Mouse (Mus musculus) layer of hippocampus, adult 2 months (tissue): ENCODE data around the gene Ube3b. TPM values are rescaled to one million over a fixed set of nuclear protein-coding genes. Genes with fewer than 3 reads are reported as not detected.
A peak's percentile ranks its signal among the peaks of the same experiment; 100 is the strongest.

Experiments used
- DNase-seq, 2 experiments: peaks; one replicate each; pipeline ENCODE4 v3.0.0; 2022; ENCODE audit warnings: low spot score in 2 of 2
- H3K27ac ChIP-seq: fragments of 200-600 bp; 2 replicates; pipeline ENCODE4 v1.8.1; 2022
- H3K4me3 ChIP-seq: fragments of 200-600 bp; 2 replicates; pipeline ENCODE4 v1.8.1; 2022; ENCODE audit warnings: mild to moderate bottlenecking
- CTCF ChIP-seq: fragments of 200-600 bp; conservative IDR thresholded peaks from 2 replicates; pipeline ENCODE4 v1.8.1; 2022; ENCODE audit warnings: antibody characterized with exemption, mild to moderate bottlenecking, moderate library complexity
- total RNA-seq, 2 experiments: library from RNA; stranded (reverse); gene quantifications; 2 replicates each; pipeline ENCODE4 v1.2.3; 2021

Ube3b gene
- total RNA-seq, 2 experiments from 2014 or later: 80.8 to 85.6 TPM

DNA sequence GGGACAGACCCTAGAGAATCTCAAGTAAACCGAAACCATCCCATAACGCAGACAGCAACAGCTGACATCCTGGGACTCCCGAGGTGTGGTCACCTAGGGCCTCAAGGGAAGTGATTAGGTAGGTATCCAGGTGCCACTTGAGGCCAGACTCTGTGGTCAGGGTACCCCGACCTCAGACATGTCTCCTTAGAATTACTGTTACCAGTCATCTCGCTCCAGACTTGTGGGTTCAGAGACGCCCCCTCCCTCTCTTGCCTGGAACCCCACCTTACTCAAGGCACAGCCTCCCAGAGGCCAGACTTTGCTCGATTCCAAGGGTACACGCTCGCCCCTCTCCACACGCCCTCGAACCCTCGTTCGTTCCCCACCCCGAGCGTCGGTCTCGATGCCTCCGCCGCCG is 644 bp upstream of the Ube3b start:
- peak overlapping the region; percentile 97 for H3K27ac ChIP-seq
- no peak for TF ChIP-seq CTCF
- peak overlapping the region; percentile 82 for H3K4me3 ChIP-seq
- no peak for DNase-seq

GRCm38 (mm10) chr5:114381013-114381351 is 575 bp downstream of the Ube3b start:
- no peak for TF ChIP-seq CTCF
- DNase-seq: no peak
- Histone ChIP-seq H3K27ac (peak overlapping the region; percentile 97), H3K4me3 (peak overlapping the region; percentile 82)

DNA sequence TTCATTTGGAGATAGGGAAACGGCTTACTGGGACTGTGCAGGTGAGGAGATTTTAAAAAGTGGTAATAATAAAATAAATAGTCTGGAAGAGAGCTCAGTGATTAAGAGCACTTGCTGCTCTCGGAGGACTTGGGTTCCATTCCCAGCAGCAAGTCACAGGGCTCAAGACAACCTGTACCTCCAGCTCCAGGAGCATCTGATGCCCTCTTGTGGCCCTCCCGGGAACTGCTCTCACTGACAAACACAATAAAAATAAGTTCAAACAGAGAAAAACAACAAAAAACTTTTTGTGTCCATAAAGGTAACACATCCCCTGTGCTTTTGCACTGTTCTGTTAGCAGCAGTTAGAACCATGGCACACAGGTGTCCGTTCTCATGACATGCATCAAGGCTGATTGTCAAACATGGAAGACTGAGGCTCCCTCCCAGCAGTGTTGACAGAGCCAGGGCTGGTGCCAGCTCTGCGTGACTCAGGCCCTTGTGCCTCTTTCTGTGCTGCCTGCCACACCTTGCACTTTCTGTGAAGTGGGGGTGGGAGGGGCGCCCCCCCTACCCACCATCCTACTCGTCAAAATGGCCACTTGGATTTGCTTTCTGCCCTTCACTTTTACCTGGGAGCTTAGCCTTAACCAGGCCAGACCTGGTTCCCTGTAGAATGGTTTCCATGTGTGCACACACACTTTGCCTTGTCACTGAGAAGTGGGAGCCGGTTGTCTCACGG is 2.9 kb downstream of the Ube3b start:
- peak in 1 of 2 experiments; percentile 41 for DNase-seq

DNA sequence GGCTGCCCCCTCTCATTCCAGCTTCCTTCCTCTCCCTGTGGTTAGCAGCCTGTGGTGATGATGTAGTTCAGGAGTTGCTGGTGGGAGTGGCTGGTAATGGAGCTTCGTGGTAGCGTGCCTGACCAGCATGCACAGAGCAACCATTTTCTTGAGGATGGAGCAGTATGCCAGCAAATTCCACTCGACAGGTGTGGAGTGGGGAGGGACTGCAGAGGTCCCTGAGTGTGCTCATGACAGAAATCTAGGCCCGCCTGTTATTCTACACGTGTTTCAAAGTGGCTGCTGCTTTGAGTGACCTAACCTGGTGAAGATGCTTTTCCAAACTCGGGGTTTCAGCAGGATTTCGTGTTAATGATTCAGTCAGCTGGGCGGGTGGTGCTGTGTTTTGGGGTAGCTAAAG is 4.0 kb downstream of the Ube3b start:
- DNase-seq: no peak

More for the DNA sequence above, 2.9 kb downstream of the Ube3b start:
- Histone ChIP-seq H3K4me3 (no peak overlapping the region), H3K27ac (no peak overlapping the region)
- peak; percentile 87 for TF ChIP-seq CTCF

GRCm38 (mm10) chr5:114393169-114393568 is 12.8 kb downstream of the Ube3b start:
- Histone ChIP-seq H3K4me3 (no peak overlapping the region), H3K27ac (no peak overlapping the region)
- no peak for TF ChIP-seq CTCF
- DNase-seq: no peak

More for the DNA sequence above, 4.0 kb downstream of the Ube3b start:
- TF ChIP-seq CTCF: no peak
- no peak overlapping the region for H3K4me3 ChIP-seq
- no peak overlapping the region for H3K27ac ChIP-seq

DNA sequence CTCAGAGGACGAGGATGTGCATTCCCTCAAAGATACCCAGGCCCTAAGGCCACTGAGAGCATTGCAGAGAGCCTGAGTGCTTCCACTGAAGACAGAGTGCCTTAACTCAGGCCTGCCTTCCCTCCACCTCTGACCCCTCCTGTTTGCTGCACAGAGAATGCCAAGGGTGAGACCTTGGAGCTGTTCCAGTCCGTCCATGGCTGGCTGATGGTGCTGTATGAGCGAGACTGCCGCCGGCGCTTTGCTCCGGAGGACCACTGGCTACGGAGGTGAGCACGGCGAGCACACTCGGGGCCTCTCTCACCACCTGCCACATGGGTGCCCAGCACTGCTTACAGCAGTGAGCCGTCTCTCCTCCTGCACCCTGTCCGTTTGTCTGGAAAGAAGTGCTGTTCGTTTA is 26.2 kb downstream of the Ube3b start:
- H3K27ac ChIP-seq: no peak overlapping the region
- no peak for DNase-seq
- TF ChIP-seq CTCF: no peak
- no peak overlapping the region for H3K4me3 ChIP-seq

- no peak for DNase-seq
- H3K27ac ChIP-seq: no peak overlapping the region
- no peak overlapping the region for H3K4me3 ChIP-seq
- TF ChIP-seq CTCF: no peak
Measured at GRCm38 (mm10) chr5:114407269-114407668, 26.9 kb downstream of the Ube3b start.

GRCm38 (mm10) chr5:114407810-114408209 is 27.4 kb downstream of the Ube3b start:
- no peak overlapping the region for H3K27ac ChIP-seq

GRCm38 (mm10) chr5:114408846-114409245 is 28.4 kb downstream of the Ube3b start:
- Histone ChIP-seq H3K27ac (no peak overlapping the region), H3K4me3 (no peak overlapping the region)
- no peak for TF ChIP-seq CTCF
- DNase-seq: no peak

More at GRCm38 (mm10) chr5:114407810-114408209, 27.4 kb downstream of the Ube3b start:
- DNase-seq: no peak
- H3K4me3 ChIP-seq: no peak overlapping the region
- no peak for TF ChIP-seq CTCF

DNA sequence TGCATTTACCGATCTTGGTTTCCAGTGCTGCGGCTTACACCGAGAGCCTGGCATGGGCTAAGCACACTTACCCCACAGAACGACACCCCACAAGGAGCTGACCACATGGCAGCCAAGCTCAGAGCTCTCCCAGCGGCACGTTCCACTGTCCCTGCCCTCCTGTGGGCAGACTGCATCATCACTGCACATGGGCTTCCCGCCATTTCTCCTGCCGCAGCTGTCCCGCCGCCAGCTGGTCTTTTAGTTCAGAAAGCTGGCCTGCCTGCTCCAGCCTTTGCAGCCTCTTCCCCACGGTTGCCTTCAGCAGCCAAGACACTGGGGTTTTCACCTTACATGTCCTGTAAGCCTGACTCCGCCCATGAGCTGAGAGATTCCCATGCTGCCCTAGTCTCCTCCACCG is 30.0 kb downstream of the Ube3b start:
- no peak for DNase-seq
- TF ChIP-seq CTCF: no peak
- no peak overlapping the region for H3K27ac ChIP-seq
- no peak overlapping the region for H3K4me3 ChIP-seq

- no peak overlapping the region for H3K4me3 ChIP-seq
- TF ChIP-seq CTCF: no peak
- H3K27ac ChIP-seq: no peak overlapping the region
- DNase-seq: no peak
Measured at GRCm38 (mm10) chr5:114412361-114412998, 32.1 kb downstream of the Ube3b start.

GRCm38 (mm10) chr5:114413067-114413735 is 32.8 kb downstream of the Ube3b start:
- no peak for DNase-seq
- Histone ChIP-seq H3K27ac (no peak overlapping the region), H3K4me3 (no peak overlapping the region)
- TF ChIP-seq CTCF: no peak

DNA sequence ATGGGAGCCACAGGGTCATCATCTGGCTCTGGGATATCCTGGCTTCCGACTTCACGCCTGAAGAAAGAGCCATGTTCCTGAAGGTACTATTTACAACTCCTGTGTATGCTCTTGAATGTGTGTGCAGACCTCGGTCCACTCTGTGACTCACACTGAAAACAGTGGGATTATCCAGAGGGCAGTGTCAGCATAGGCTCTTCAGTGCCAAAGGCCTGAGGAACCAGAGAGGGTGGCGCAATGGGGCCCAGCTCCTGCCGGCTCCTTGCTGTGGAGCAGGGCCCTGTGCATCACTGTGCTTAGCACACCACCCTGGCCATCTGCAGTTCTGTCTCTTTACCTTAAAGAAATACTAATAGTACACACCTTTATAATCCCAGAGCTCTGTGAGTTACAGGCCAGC is 35.2 kb downstream of the Ube3b start:
- Histone ChIP-seq H3K4me3 (no peak overlapping the region), H3K27ac (peak overlapping the region; percentile 76; the same call in 1 of the 2 replicates)
- DNase-seq: no peak
- TF ChIP-seq CTCF: no peak

GRCm38 (mm10) chr5:114416855-114417254 is 36.4 kb downstream of the Ube3b start:
- Histone ChIP-seq H3K4me3 (no peak overlapping the region), H3K27ac (no peak overlapping the region)
- no peak for DNase-seq
- peak; percentile 20; the same call in 1 of the 2 replicates for TF ChIP-seq CTCF
